Mouse (Mus musculus) spleen, adult 2 months (tissue): ENCODE results near the gene Cd2bp2.

ENCODE experiments used
- CTCF ChIP-seq: fragments of 200-500 bp; IDR thresholded peaks from 2 replicates; pipeline ENCODE4 v1.5.1; 2011; ENCODE audit warnings: mild to moderate bottlenecking, inconsistent platforms; ENCODE audit not compliant: insufficient read depth, insufficient read length, insufficient replicate concordance; ENCODE audit errors: extremely low read depth
- POLR2A ChIP-seq: fragments of 200-500 bp; IDR thresholded peaks from 2 replicates; pipeline ENCODE4 v1.6.1; 2011; ENCODE audit warnings: low read depth, low read length, inconsistent platforms

DNA sequence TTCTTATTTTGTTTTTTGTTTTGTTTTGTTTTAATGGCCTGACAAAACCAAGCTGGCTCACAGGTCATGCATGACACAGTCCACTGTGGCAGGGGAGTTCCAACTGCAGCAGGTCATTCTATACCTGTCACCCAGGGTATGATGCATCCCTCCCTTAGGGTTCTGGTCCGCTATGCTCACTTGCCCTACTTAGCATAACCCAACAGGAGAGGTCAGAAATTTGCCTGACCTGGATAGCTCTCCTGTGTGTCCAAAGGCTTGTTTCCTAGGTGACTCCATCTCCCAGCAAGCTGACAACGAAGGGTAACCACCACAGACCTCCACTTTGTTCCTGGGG lies 49.6 kb downstream of the Cd2bp2 start:
- TF ChIP-seq POLR2A (no peak), CTCF (no peak)
